Mouse (Mus musculus) myocyte (in vitro differentiated cells): ENCODE data around the gene Gm867.

Experiments used
- CEBPB ChIP-seq: IDR thresholded peaks from 2 replicates; pipeline ENCODE4 v1.6.1; 2011; ENCODE audit warnings: mild to moderate bottlenecking, moderate library complexity; ENCODE audit not compliant: poor library complexity, insufficient read depth, severe bottlenecking
- E2F4 ChIP-seq: IDR thresholded peaks from one replicate; pipeline ENCODE4 v1.6.1; 2011; ENCODE audit warnings: mild to moderate bottlenecking, control low read depth, moderate library complexity; ENCODE audit not compliant: insufficient read depth
- MAX ChIP-seq: IDR thresholded peaks from one replicate; pipeline ENCODE4 v1.6.1; 2011; ENCODE audit warnings: low read depth, mild to moderate bottlenecking, control low read depth
- MYOD1 ChIP-seq, 3 experiments: IDR thresholded peaks; one replicate each; pipeline ENCODE4 v1.6.1; 2011; ENCODE audit warnings: control low read depth in 2 of 3, low read depth in 2 of 3, mild to moderate bottlenecking in 2 of 3, moderate library complexity in 1 of 3; ENCODE audit not compliant: insufficient read length in 2 of 3, control insufficient read depth in 1 of 3
- MYOG ChIP-seq, 3 experiments: IDR thresholded peaks; one replicate each; pipeline ENCODE4 v1.6.1; 2011; ENCODE audit warnings: control low read depth in 2 of 3, low read depth in 2 of 3, mild to moderate bottlenecking in 2 of 3; ENCODE audit not compliant: insufficient read length in 2 of 3, control insufficient read depth in 1 of 3, insufficient read depth in 1 of 3
- POLR2A ChIP-seq: IDR thresholded peaks from one replicate; pipeline ENCODE4 v1.6.1; 2011; ENCODE audit warnings: low read depth, mild to moderate bottlenecking, control low read depth, moderate library complexity; ENCODE audit not compliant: insufficient read length
- POLR2AphosphoS2 ChIP-seq: IDR thresholded peaks from one replicate; pipeline ENCODE4 v1.6.1; 2011; ENCODE audit warnings: low read depth, control low read depth; ENCODE audit not compliant: insufficient read length
- TCF12 ChIP-seq: IDR thresholded peaks from one replicate; pipeline ENCODE4 v1.6.1; 2011; ENCODE audit warnings: mild to moderate bottlenecking, control low read depth; ENCODE audit not compliant: poor library complexity, insufficient read depth, severe bottlenecking
- TCF3 ChIP-seq: IDR thresholded peaks from one replicate; pipeline ENCODE4 v1.6.1; 2011; ENCODE audit warnings: low read depth, control low read depth; ENCODE audit not compliant: insufficient read length
- USF1 ChIP-seq: IDR thresholded peaks from one replicate; pipeline ENCODE4 v1.6.1; 2011; ENCODE audit warnings: low read depth, mild to moderate bottlenecking, control low read depth, moderate library complexity

DNA sequence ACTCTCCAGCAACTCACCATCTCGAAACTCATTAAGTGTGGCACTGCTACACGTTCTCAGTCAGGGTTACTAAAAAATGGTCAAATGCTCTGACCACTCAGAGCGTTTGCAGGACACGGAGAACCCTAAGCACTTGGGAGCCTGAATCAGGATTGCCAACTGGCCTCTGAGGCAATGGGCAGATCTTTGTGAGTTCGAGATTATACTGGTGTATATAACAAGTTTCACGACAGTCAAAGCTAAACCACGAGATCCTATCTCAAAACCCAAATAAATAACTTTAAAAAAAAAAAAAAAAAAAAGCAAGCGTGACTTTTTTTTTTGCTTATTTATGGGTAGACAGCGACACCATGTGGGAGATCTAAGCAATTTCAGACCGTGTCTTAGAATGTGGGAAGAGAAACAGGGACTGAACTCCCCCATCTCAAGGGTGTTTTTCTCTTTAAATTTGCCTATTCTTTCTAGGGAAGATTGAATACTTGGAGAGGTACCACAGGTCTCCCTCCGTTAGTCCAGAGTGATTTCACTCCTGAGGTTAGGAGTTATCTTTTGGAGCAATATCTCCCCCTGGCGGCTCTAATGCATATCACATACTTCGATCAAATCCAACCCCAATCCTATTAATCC, 11.1 kb upstream of the Gm867 start:
- TF ChIP-seq POLR2A (no peak), USF1 (no peak), MYOD1 (IDR thresholded peaks at IDR 0.05; ENCODE audit: control insufficient read depth in 1 of 3, insufficient read length in 2 of 3, low read depth in 2 of 3) (no peak), CEBPB (no peak), MAX (no peak), POLR2AphosphoS2 (no peak), TCF12 (no peak), TCF3 (no peak), E2F4 (no peak), MYOG (IDR thresholded peaks at IDR 0.05; ENCODE audit: control insufficient read depth in 1 of 3, insufficient read depth in 1 of 3, insufficient read length in 2 of 3, low read depth in 2 of 3) (no peak)
